Mouse (Mus musculus): ENCODE measurements at regions not wholly inside any gene's neighbourhood (a gene's known extent, or its start where the extent isn't known, plus 50 kb on each side); places are given as distances from the start of the nearest gene placed in this dataset.

- DNase-seq (ENCODE audit: low spot score), result no peak
Measured at GRCm38 (mm10) chr2:46468936-46469629, 1351.9 kb upstream of the Zeb2 start.

GRCm38 (mm10) chr2:46465389-46465788 is 1348.2 kb upstream of the Zeb2 start:
- DNase-seq (ENCODE audit: low spot score), result peak; percentile 13

GRCm38 (mm10) chr2:46464913-46465312 is 1347.7 kb upstream of the Zeb2 start:
- no peak for DNase-seq (ENCODE audit: low spot score)

- DNase-seq (ENCODE audit: low spot score), result no peak
Measured at GRCm38 (mm10) chr2:46462670-46463069, 1345.5 kb upstream of the Zeb2 start.

- DNase-seq (ENCODE audit: low spot score), result no peak
Measured at GRCm38 (mm10) chr2:46450698-46451097, 1333.5 kb upstream of the Zeb2 start.

- DNase-seq (ENCODE audit: low spot score), result no peak
Measured at GRCm38 (mm10) chr2:46445306-46445705, 1328.1 kb upstream of the Zeb2 start.

GRCm38 (mm10) chr2:46443686-46444180 is 1326.5 kb upstream of the Zeb2 start:
- DNase-seq (ENCODE audit: low spot score), result peak; percentile 12

- peak; percentile 41 for DNase-seq (ENCODE audit: low spot score)
Measured at GRCm38 (mm10) chr2:46443061-46443685, 1326.0 kb upstream of the Zeb2 start.

- no peak for DNase-seq (ENCODE audit: low spot score)
Measured at GRCm38 (mm10) chr2:46442576-46442975, 1325.4 kb upstream of the Zeb2 start.

GRCm38 (mm10) chr2:46441927-46442326 is 1324.7 kb upstream of the Zeb2 start:
- DNase-seq (ENCODE audit: low spot score), result no peak

GRCm38 (mm10) chr2:46441348-46441747 is 1324.2 kb upstream of the Zeb2 start:
- no peak for DNase-seq (ENCODE audit: low spot score)

GRCm38 (mm10) chr2:46440038-46440437 is 1322.8 kb upstream of the Zeb2 start:
- DNase-seq (ENCODE audit: low spot score), result no peak

- DNase-seq (ENCODE audit: low spot score), result no peak
Measured at GRCm38 (mm10) chr2:46418281-46418680, 1301.1 kb upstream of the Zeb2 start.

- no peak for DNase-seq (ENCODE audit: low spot score)
Measured at GRCm38 (mm10) chr2:46402373-46403114, 1285.3 kb upstream of the Zeb2 start.

GRCm38 (mm10) chr2:46394161-46394560 is 1277.0 kb upstream of the Zeb2 start:
- DNase-seq (ENCODE audit: low spot score), result no peak

GRCm38 (mm10) chr2:46372847-46373461 is 1255.8 kb upstream of the Zeb2 start:
- no peak for DNase-seq (ENCODE audit: low spot score)

GRCm38 (mm10) chr2:46371755-46372154 is 1254.6 kb upstream of the Zeb2 start:
- no peak for DNase-seq (ENCODE audit: low spot score)

GRCm38 (mm10) chr2:46370949-46371348 is 1253.8 kb upstream of the Zeb2 start:
- DNase-seq (ENCODE audit: low spot score), result no peak

GRCm38 (mm10) chr2:46368882-46369281 is 1251.7 kb upstream of the Zeb2 start:
- no peak for DNase-seq (ENCODE audit: low spot score)

GRCm38 (mm10) chr2:46366135-46366485 is 1248.9 kb upstream of the Zeb2 start:
- DNase-seq (ENCODE audit: low spot score), result no peak

- no peak for DNase-seq (ENCODE audit: low spot score)
Measured at GRCm38 (mm10) chr2:46365428-46366134, 1248.4 kb upstream of the Zeb2 start.

Measured in ovary, postnatal 36 days (tissue).